Mouse (Mus musculus): ENCODE data around the gene Slc26a9.

- TF ChIP-seq POLR2A (IDR thresholded peaks at IDR 0.05; ENCODE audit: insufficient read depth, low read depth, low read length) = no peak
- no peak for TF ChIP-seq CTCF (IDR thresholded peaks at IDR 0.05)
- no peak for TF ChIP-seq EP300 (IDR thresholded peaks at IDR 0.05; ENCODE audit: insufficient read depth, low read depth, low read length)
These were observed 10.5 kb downstream of the Slc26a9 start for GRCm38 (mm10) chr1:131754212-131754829.
